Mouse (Mus musculus): ENCODE results near the gene Hspb8. TPM values are rescaled to one million over a fixed set of nuclear protein-coding genes. Genes with fewer than 3 reads are reported as not detected.
A peak's percentile ranks its signal among the peaks of the same experiment; 100 is the strongest.

The Hspb8 gene
- total RNA-seq (2021) (100 to 1,000 TPM; 137 to 190 TPM), polyA plus RNA-seq (2012; rRNA removed) (137 and 140 TPM in 2 replicates)
- long read RNA-seq, transcript Hspb8-201 (3 exons, 1,816 nt): major isoform, 257 of 271 reads
- long read RNA-seq, partial matches to known transcripts: 2 of 271 reads
- long read RNA-seq, other reads (novel, unspliced or antisense): 12 of 271 reads

DNA sequence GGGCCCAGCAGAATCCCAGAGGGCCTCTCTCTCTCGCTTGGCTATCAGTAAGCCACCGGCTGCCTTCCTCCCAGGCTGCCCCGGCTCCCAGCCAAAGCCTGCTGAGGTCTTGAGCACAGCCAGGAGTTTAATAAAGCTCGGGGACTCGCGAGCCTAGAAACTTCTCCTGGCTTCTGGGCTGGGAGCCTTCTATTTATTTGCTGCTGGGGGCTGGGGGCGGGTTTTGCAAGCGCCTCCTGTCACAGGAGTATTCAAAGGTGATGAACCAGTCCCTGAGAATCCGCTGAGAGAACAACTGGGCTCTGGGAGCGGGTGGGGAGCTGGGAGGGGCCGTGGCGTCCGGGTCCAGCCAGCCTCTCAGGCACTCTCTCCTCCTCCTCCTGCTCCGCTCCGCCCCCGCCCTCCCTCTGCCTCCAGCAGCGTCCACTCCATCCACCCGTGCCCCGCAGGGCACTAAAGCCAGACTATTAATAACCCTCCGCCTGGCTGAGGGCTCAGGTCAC, at the start of gene Hspb8:
TSS of gene Hspb8 (minus strand) at position 166 of the 503 bp plus-strand sequence.
- DNase-seq: peak; percentile 94

DNA sequence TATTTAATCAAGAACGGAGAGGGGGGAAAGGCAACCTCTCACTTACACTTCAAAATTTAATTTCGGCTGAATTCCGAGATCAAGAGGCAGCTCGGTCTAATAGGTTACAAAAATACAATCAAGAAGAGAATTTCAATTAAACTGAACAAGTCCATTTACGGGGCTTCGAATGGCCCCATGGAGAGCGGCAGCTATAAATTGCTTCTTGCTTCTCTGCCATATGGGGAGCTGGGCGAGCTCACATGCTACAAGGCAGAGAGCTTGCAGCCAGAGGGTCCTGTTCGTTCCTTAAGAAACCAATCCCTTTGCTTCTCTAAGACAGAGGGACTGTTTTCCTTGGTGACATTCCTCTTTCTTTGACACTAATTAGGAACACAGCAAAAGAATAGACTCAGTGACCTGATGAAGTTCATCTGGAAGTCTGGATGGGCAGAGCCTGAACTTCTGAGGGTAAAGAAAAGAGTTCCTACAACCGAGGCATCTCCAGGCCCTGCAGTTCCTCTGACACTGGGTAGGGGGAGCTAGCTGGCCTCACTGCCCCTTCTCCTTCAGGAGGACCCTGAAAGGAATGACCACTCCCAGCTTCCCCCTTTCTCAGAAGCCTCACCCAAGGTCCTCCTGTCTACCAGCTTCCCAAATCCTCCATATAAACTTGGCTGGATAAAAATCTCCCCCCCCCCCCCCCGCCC, 38.8 kb upstream of the Hspb8 start:
- DNase-seq: no peak

DNA sequence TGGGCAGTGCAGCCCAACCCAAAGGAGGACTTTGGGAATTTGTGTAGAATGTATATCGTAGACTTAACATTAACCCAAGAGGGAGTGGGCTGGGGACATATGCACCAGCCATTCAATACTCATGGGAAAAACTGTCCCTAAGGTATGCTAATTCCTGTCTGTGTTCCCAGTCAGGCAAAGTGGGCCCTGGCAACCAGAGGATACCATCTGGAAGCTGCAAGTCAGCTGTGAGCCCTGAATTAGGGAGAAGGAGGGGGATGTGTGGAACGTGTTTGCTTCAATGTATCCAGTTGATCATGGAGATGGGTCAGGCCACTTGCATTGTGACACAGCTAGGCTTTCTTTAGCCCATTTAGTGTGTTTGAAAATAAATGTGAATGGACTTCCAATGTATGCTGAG, 37.3 kb upstream of the Hspb8 start:
- DNase-seq: no peak

DNA sequence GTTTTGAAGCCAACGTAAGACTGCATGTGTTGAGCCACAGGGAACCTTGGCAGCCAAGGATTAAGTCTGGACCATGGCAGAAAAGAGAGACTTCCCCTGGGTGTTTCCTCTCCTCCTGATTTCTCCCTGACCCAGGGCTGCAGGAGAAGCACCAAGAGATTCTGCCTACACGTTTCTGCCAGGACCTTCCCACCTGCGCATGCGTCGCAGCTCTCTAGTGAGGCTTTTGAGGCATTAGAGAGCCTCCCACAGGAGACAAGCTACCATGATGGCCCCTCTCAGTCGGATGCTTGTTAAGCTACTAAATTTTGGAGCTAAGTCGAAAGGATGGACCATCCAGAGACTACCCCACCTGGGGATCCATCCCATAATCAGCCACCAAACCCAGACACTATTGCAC, 35.1 kb upstream of the Hspb8 start:
- no peak for DNase-seq

DNA sequence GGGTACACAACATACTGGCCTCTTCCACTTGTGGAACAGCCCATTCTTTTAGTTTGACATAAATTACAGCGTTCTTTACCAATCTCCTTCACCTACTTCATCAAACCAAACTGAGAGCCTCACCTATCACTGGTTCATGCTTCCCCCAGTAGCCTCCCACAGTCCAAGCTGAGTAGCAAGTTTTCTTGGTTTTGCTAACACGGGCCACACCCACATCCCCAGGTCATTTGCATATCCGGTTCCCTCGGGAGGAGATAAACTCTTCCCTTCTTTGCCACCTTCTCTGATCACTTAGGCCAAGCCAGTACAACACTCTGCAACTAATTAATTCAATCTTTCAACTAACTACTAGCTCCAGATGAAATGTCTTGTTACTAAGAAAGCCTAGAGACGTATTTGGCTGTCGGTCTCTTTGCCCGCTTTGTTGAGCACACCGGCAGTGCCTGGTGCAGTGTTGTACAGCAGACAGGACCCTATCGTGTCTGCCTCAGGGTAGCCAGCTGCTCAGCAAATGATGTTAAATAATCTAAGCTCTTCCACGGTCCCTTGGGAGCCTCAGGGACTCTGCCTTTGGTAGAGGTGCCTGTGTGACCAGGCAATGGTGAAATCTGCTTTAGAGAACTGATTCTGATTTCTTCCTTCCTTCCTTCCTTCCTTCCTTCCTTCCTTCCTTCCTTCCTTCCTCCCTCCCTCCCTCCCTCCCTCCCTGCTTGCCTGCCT, 34.3 kb upstream of the Hspb8 start:
- DNase-seq: no peak

DNA sequence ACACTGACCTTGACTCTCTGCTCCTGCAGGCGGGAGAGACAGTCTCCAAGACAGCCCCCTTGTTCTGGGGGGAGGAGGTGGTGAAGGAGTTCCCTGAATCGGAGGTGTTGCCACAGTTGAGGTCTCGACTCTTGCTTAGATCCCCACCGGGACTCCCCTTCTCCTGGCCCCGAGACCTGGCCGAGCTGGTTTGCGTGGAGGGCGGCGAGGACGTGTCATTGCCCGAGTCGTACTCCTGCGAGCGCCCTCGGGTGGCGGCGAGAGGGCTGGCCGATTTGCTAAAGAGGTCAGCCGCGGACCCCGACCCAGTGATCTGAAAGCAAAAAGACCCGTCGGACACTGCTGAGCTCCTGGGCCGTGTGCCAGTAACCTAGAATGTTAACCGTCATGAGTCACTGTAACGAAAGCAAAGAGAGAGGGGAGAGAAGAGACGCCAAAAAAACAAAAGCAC, 30.8 kb upstream of the Hspb8 start:
- DNase-seq: peak; percentile 83

DNA sequence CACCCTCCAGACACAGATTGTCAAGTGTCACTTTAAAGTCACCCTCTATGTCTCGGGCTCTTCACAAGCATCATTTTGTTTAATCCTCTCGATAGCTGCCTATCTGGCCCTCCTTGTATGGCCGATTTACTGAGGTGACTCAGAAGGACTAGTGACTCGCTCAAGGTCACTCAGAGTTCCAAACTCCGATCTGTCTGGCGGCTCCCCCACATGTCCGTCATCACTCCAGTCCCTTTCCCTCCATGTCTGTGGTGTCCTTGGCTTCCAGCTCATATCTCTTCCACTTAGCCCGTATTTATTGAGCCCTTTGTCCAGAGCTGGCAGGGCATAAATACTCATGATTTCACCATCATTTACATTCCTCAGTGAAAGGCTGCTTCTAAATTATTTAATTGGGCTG, 28.2 kb upstream of the Hspb8 start:
- DNase-seq: peak; percentile 82

DNA sequence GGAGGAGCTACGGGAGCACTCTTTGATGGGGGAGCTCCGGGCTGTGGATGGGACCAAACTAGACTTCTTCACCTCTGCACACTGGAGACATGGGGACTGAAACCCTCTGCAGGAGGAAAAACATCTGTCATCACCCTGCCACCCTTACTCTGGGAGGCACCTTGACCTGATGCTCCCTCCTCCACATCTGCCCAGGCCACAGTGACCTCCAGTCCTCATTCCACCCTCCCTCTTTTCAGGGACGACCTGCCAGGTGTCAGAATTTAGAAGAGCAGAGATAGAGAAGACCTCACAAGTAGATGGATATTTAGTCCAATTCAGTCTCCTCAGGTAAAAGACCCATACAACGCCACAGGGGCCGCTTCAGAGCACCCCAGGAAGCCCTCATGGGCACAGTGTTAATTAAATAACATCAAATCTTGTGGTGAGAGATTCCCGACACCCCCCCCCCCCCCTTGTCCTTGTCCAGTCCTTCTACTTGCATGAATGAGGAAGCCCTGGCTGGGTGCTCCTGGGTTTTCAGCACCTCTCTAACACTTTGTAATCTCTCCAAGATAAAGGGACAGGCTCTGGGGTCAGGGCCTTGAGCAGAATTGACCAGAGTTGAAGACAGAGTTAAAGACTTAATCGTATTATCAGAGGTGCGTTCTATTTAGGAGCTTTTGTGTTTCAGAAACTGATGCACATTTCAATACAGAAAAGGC, 27.0 kb upstream of the Hspb8 start:
- DNase-seq: no peak

DNA sequence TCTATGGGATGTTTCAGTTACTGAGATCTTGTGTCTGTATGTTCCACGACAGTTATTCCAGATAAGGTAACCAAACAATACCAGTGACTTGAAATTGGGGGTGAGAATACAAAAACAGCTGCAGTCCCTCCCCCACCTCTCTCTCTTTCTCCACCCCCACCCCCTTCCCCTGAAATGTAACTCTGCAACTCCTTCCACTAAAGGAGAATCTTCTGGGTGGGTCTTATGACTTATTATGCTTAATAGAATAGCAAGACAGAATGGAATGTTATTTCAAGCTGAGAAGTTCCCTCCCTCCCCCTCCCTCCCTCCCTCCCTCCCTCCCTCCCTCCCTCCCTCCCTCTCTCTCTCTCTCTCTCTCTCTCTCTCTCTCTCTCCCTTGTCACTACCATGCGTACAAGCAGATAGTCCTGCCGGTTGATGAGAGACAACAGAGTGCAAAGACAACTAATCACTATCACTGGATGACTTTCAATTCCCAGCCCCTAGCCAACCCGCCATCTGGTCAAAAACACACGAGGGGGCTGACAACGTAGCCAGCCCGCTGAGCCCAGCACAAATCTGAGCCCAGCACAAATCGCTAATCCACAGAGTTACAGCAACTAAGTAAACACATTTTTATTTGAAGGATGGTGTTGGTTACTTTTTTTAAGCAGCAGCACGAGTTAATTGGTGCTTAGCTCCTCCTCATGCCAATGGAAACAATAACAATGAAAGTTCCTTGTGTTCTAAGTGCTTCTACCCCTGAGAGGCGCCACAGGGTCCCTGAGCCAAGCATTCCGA, 25.9 kb upstream of the Hspb8 start:
- no peak for DNase-seq

DNA sequence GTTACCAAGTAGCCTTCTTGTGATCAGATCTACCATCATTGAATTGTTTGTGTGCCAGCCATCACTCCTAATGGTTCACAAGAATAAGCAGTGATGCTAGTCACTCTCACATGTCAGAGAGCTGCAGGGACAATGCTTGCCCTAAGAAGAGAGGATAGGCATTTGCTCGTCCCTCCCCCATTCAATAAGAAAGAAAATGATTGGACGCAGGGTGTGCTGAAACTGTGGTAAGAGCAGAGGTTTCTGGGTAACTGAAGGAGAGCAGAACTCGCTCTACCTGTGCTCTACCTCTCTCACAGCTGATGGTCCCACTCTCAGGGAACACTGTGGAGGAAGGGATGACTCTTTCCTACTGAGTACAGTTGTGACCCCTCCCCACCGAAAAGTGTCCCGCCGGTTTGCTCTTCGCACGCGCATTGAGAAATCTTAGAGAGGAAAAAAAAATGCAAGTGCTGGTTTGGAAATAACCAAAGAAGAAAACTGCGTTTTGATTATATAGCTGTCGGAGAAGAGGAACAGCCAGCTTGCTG, 25.2 kb upstream of the Hspb8 start:
- no peak for DNase-seq

DNA sequence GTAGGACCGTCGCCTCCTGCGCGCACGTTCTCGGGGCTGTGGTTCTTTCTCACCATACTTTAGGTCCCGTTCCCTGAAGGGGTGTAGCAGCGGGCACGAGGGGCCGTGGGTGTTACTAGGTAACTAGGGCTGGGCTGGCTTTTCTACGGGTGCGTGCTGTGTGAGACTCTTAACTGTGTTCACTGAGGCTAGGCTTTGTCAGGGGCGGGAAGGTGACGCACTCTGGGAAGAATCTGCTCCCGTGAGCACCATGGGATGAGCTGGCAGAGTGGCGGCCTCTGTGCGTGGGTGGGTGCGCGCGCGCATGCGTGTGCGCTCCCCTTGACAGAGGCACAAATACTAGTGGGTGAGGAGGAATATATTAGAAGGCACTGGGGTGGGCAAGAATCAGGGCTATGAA, 23.9 kb upstream of the Hspb8 start:
- DNase-seq: no peak

DNA sequence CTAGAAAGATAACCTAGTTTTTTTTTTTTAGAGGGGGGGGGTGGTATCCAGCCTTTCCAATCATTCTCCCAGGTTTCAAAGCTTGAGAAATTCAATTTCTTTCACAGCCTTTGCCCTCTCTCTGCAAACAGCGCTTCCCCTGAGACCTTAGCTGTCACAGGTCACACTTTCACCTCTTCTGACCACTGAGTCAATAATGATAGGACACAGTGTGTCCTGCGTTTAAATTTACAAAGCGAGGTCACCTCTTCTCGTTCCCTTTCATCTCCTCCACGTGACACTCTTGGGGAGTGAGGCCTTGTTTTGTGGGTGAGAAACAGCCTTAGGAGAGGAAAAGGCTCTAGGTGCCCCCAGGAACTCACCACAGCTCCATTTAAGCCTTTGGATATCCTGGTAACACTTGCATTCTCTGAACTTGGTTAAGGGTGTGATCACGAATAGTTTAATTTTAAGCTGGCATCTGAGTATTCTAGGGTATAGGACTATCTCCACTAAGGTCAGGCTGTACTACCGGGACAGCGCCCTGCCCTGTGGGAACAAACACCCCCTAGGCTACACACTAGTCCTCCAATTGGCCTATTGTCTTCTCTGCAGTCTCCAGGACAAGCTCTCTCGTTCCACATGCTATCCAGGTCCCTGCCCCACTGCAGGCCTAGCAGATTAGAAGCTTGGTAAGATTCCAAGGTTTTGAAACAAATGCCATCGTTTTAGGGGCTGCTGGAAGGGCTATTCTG, 23.1 kb upstream of the Hspb8 start:
- DNase-seq: no peak

DNA sequence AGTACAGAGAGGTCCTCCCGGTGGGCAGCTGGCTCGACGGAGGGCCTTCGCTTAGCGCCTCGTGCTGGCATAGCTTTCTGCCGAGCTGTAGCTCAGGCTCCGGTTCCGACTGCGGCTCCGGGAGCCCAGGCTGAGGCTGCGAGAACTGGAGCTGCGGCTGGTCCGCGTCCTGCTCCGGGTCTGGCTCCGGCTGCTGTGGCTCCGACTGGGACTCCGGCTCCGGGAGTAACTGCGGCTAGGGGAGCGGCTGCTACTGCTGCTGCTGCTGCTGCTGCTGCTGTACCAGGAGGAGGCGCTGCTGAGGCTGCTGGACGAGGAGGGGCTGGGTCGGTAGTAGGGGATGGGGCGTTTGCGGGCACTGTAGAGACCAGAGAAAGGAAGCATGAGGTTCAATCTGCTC, 21.9 kb upstream of the Hspb8 start:
- no peak for DNase-seq

DNA sequence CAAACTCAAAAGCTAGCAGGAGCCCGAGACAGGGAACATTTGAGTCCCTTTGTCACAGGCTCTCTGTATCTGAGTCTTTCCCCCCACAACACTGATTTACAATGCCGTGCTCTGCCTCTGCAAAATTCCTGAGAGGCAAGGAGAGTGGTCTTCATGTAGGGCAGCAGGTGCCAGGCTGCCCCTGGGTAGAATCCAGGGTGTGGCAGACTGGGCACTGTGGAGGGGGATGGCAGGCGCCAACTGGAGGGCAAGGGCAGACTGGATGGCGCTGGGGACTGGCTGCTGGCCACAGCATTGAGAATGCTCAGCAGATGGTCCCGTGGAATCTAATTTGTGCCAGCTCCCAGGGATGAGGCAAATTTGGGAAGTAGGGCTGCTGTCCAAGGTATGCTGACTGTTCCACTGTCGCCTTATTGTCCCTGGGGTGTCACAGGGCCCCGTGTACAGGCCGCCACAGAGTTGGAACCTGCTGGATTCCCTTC, 20.8 kb upstream of the Hspb8 start:
- DNase-seq: no peak

DNA sequence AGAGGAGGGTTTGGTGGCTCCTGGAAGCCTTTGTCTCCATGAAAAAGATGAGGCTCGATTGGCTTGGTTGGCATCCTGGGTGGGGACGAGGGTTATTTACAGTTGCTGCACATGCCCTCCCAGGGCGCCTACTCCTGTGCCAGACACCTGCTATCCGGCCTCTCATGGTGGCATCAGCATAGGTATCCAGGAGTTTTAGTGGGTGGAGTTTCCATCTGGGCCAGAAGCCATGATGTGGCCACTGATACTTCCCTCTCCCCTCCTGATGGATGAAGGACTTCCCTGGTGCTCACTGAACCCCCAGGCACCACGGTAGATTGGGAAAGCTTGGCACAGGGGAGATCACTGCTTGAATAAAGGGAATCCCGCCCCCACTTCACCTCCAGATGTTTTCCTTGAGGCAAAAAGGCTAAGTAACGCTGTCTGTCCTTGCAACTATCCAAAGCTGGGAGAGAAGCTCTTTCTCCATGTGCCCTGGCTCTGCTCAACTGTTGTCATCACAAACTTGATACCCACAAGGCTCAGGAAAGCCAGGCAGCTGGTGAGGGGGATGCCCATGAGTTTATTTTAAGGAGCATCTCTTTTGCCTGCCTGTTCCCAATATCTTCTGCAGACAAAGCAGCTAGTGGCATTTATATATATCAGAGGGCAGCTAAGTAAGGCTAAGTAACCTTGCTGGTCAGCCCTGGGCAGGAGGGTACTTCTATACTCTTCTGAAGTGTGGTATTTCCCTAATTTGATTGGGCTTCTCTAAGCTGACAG, 20.2 kb upstream of the Hspb8 start:
- no peak for DNase-seq

DNA sequence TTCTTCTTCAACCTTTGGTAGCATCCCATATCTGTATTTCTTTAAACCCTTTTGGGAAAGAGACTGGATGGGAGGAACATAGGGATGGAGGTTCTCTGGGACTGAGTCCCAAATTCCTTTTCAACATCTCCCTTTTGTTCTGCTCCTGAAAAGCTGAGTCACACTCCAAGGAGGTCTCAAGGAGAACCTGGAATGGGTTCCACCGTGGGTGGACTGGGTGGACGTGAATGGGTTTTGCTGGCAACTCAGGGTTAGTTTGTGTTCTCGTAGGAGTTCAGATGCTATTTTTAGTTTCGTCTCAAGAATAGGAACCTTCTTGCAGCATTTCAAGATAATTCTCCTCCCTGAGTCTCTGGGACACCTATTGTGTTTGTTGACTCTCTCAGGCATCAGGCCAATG, 17.6 kb upstream of the Hspb8 start:
- no peak for DNase-seq

DNA sequence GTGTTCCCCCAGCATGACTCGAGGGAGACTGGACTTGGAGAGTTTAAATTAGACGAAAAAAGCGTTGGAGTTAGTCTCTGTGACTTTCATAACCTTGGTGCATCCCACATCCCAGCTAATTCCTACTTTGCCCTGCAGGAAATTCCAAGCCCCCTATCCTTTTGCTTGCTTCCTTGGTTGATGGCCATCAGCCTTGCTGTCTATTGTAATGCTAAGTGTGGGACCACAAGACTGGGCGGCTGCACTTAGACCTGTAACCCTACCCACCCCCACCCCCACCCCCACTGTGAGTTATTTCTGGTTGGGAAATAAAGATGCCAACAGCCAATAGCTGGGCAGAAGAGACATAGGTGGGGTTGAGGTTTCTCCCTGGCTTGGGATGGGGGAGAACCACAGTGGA, 15.7 kb upstream of the Hspb8 start:
- DNase-seq: no peak

DNA sequence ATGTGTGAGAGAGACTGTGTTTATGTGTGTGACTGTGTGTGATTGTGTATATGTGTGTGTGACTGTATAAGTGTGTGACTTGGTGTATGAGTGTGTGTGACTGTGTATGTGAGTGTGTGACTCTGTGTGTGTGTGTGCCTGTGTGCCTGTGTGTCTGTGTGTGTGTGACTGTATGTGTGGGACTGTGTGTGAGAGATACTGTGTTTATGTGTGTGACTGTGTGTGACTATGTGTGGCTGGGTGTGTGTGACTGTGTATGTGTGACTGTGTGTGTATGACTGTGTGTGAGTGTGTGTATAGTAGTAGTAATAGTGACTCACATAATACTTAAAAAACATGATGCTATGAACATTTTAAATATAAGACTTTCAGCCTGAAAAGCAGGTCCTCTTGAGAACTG, 13.5 kb upstream of the Hspb8 start:
- DNase-seq: no peak

DNA sequence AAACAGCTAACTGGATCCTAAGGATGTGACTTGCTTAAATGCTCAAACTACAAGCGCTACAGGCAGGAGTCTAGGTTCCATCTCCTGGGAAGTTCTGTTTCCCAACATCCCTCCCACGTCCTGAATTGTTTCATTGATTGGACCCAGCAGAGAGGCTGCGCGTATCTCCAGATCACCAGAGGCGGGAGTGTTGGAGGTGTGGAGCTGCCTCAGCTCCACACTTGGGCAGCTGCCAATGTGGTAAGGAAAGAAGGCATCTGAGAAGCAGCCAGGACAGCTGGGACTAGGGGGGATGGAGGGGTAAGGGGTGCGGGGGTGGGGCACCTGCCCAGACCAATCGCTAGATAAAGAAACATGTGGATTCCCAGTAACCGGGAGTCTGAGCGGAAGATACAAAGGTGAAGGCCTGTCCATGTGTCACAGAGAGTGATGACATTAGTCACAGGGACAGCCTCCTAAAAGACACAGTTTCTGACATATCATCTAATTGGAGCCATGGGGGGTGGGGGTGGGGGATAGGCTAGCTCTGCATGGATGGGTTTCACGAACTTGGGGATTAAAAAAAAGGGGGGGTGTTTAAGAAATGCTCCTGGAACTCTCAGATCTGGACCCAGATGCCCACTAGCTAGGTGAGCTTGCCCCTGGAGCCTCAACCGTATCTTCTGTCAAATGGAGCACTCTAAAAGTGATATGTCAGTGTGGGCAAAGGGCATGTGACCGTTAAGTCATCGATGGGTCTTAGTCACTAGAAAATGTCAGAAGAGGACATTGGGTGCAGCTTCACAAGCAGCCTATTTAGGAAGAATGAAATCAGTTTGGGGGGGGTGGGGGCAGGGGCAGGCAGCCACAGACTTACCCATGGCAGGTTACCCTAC, 12.5 kb upstream of the Hspb8 start:
- DNase-seq: peak; percentile 69

Measured in adrenal gland, adult 2 months (tissue).